Mouse (Mus musculus) neural tube, embryonic 11.5 days (tissue): ENCODE measurements around the gene Uhrf2. TPM values are rescaled to one million over a fixed set of nuclear protein-coding genes. Genes with fewer than 3 reads are reported as not detected.

Experiments
- ATAC-seq: fragments of 200-750 bp; cut with Nextera tagmentation; 2 replicates; pipeline ENCODE4 v1.8.0; 2017; ENCODE audit warnings: moderate number of reproducible peaks, mild to moderate bottlenecking, moderate TSS enrichment, moderate library complexity; ENCODE audit not compliant: insufficient read depth, low FRiP score, low TSS enrichment
- DNase-seq: peaks from one replicate; pipeline ENCODE4 v3.0.0-alpha.2; 2015; ENCODE audit warnings: low spot score
- H3K27ac ChIP-seq: fragments of 300-500 bp; sonication (generic); 2 replicates; pipeline ENCODE4 v1.5.1; 2014; ENCODE audit warnings: low read depth, mild to moderate bottlenecking, low read length
- H3K27me3 ChIP-seq: fragments of 300-500 bp; sonication (generic); 2 replicates; pipeline ENCODE4 v1.6.1; 2014; ENCODE audit warnings: mild to moderate bottlenecking, low read length, mixed read lengths; ENCODE audit not compliant: control insufficient read depth, insufficient read depth
- H3K36me3 ChIP-seq: fragments of 300-500 bp; sonication (generic); 2 replicates; pipeline ENCODE4 v1.6.1; 2014; ENCODE audit warnings: mild to moderate bottlenecking, low read length, moderate library complexity, mixed read lengths; ENCODE audit not compliant: control insufficient read depth, insufficient read depth
- H3K4me1 ChIP-seq: fragments of 300-500 bp; sonication (generic); 2 replicates; pipeline ENCODE4 v1.6.1; 2014; ENCODE audit warnings: low read length, mixed read lengths; ENCODE audit not compliant: control insufficient read depth, insufficient read depth
- H3K4me2 ChIP-seq: fragments of 300-500 bp; sonication (generic); 2 replicates; pipeline ENCODE4 v1.6.1; 2014; ENCODE audit warnings: low read depth, mild to moderate bottlenecking, moderate library complexity
- H3K4me3 ChIP-seq: fragments of 300-500 bp; sonication (generic); 2 replicates; pipeline ENCODE4 v1.5.1; 2014; ENCODE audit warnings: low read depth, low read length
- H3K9ac ChIP-seq: fragments of 300-500 bp; sonication (generic); 2 replicates; pipeline ENCODE4 v1.6.1; 2014; ENCODE audit warnings: mild to moderate bottlenecking, low read length
- H3K9me3 ChIP-seq: fragments of 300-500 bp; sonication (generic); 2 replicates; pipeline ENCODE4 v1.6.1; 2016; ENCODE audit warnings: low read length; ENCODE audit not compliant: control insufficient read depth
- WGBS: fragments of 180-500 bp; shearing (Covaris S2); extraction: QIAGEN DNeasy Blood & Tissue Kit; methylation state at CpG from one replicate; pipeline ENCODE4 v1.1.7; 2014; 5-methylcytosine and 5-hydroxymethylcytosine counted together
- polyA plus RNA-seq: library from polyadenylated mRNA; unstranded; fragments of >200 nt; fragmentation: Nextera tagmentation; extraction: Ambion mirVana; gene quantifications from 2 replicates; pipeline ENCODE4 v1.2.1, GENCODE M21; 2014

The Uhrf2 gene
- polyA plus RNA-seq, 1 experiment from 2014 or later: 79.1 TPM

DNA sequence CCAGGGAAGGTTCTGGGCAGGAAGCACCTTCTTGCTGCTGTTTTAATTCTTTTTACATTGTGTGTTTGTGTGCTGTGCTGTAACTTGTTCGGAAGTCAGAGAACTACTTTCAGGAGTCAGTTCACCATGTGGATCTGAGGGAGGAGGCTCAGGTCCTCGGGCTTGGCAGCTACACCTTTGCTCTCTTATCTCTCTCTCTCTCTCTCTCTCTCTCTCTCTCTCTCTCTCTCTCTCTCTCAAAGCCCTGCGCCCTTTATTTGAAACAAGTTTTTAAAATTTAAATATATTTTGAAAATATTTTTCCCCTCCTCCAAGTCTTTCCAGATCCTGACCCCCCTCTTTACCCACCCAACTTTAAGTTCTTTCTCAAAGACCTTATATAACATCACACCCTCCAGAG is 5.0 kb downstream of the Uhrf2 start:
- Histone ChIP-seq H3K4me3 (no peak overlapping the region), H3K27ac (no peak overlapping the region), H3K9ac (no peak overlapping the region), H3K4me2 (no peak overlapping the region), H3K4me1 (peaks cover 12% of the 10 kb centered on the region; the same call in 1 of the 2 replicates), H3K36me3 (no peaks in the 10 kb centered on the region), H3K9me3 (no peaks in the 10 kb centered on the region), H3K27me3 (no peaks in the 10 kb centered on the region)
- DNase-seq (no peak), ATAC-seq (no peak)
- WGBS: 79% methylated on average over 3 of the region's 3 CpGs

DNA sequence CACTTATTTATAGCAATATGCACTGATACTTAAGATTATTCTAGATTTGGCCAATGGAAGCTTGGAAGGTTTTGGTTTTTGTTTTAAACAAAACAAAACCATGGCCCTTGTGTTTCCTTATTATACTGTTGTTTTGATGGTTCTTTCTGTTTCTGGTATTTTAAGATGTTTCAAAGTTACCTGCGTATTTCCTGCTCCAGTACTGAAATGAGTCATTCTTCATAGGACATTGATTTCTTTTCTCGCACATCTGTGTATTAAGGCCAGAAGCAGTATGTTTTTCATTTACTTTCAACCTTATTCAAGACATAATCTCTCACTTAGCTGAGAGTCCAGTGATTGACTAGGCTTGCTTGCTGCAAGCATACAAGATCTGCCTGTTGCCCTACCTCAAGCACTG is 13.4 kb downstream of the Uhrf2 start:
- Histone ChIP-seq H3K4me3 (no peak overlapping the region), H3K27ac (no peak overlapping the region), H3K36me3 (peaks cover 5% of the 10 kb centered on the region), H3K9ac (no peak overlapping the region), H3K27me3 (no peaks in the 10 kb centered on the region), H3K4me1 (no peaks in the 10 kb centered on the region), H3K4me2 (no peak overlapping the region), H3K9me3 (no peaks in the 10 kb centered on the region)
- ATAC-seq: no peak
- WGBS: 92% methylated on average over 2 of the region's 2 CpGs
- no peak for DNase-seq

DNA sequence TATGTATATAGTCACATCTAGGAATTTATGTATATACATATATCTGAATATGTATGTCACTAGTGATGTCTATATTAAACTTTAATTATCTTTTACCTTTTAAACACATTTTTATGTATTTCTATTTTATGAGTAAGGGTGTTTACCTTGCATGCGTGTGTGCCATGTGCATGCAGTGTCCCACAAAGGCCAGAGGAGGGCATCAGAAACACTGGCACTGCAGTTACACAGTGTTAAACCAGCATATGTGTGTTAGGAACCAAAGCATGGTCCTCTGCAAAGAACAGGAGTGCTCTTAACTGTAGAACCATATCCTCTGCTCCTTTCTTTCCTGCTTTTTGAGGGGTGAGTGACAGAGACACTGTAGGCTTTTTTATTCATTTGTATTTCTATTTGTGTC is 14.3 kb downstream of the Uhrf2 start:
- no peak for ATAC-seq
- DNase-seq: no peak
- Histone ChIP-seq H3K27me3 (no peaks in the 10 kb centered on the region), H3K9ac (no peak overlapping the region), H3K4me1 (no peaks in the 10 kb centered on the region), H3K9me3 (no peaks in the 10 kb centered on the region), H3K27ac (no peak overlapping the region), H3K36me3 (peaks cover 5% of the 10 kb centered on the region), H3K4me2 (no peak overlapping the region), H3K4me3 (no peak overlapping the region)
- 94% methylated on average over 1 of the region's 1 CpGs for WGBS

DNA sequence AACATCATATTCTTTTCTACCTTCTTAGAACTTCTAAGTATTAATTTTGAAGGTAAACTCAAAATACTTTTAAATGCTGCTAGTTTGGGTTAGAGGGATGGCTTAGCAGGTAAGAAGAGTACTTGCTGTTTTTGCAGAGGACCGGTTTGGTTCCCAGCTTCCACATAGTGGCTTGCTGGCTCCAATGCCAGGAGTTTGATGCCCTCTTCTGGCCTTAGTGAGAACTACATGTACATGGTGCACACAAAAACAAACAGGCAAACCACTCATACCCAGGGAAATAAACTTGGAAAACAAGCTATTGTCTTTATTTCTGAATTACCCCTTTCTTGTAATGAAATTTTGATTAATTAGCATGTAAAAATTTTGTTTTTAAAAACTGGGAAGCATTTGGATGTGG is 15.5 kb downstream of the Uhrf2 start:
- Histone ChIP-seq H3K27me3 (no peaks in the 10 kb centered on the region), H3K4me1 (no peaks in the 10 kb centered on the region), H3K36me3 (peaks cover 5% of the 10 kb centered on the region), H3K27ac (no peak overlapping the region), H3K9ac (no peak overlapping the region), H3K4me3 (no peak overlapping the region), H3K9me3 (no peaks in the 10 kb centered on the region), H3K4me2 (no peak overlapping the region)
- DNase-seq: no peak
- WGBS: 64% methylated on average over 1 of the region's 1 CpGs
- ATAC-seq: no peak

DNA sequence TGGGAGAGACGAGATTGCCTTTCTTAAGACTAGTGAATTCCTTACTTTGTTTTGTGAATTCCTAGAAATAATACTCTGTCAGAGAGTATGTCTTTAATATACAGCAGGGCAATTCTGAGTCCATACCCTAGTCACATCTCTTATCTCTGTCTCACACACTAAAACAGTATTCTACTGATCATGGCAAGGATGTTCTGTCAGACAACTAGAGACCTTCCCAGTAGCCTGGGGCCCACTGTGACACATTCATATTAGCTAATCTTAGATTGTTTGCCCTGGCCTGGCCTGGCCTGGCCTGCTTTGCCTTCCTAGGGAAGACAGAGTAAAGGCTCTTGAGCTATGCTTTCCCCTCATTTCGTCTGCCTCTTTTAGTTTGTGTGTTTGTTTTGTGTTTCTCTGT is 20.3 kb downstream of the Uhrf2 start:
- no peak for ATAC-seq
- 81% methylated on average over 2 of the region's 2 CpGs for WGBS
- no peaks in the 10 kb centered on the region; the same call in 1 of the 2 replicates for H3K36me3 ChIP-seq

DNA sequence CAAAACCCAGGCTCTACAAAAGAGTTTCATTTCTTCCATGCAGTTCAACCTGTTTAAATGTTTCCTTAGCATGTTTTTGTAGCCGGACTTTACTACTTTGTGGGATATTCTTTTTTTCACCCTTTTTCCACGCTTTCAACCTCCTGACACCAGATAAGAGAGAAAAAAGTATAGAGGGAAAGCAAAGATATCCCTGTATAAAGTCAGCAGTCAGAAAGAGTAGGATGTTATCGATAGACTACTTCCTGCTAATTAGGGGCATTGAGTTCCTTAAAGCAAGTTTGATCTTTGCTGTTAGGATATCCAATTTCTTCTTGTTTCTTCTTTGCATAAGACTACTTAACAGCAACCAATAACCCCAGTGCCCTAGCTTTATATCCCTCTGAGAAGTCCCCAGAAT is 21.2 kb downstream of the Uhrf2 start:
- no peaks in the 10 kb centered on the region for H3K9me3 ChIP-seq
- H3K4me3 ChIP-seq: no peak overlapping the region
- no peak overlapping the region for H3K4me2 ChIP-seq
- whole genome bisulfite sequencing: 94% methylated on average over 3 of the region's 3 CpGs
- no peak for DNase-seq
- no peak overlapping the region for H3K27ac ChIP-seq
- H3K4me1 ChIP-seq: no peaks in the 10 kb centered on the region
- ATAC-seq: no peak
- no peaks in the 10 kb centered on the region for H3K27me3 ChIP-seq
- no peak overlapping the region for H3K9ac ChIP-seq
- no peaks in the 10 kb centered on the region for H3K36me3 ChIP-seq

More for the DNA sequence above, 20.3 kb downstream of the Uhrf2 start:
- Histone ChIP-seq H3K9ac (no peak overlapping the region), H3K4me1 (no peaks in the 10 kb centered on the region), H3K4me3 (no peak overlapping the region), H3K4me2 (no peak overlapping the region), H3K27ac (no peak overlapping the region), H3K9me3 (no peaks in the 10 kb centered on the region), H3K27me3 (no peaks in the 10 kb centered on the region)
- DNase-seq: no peak

DNA sequence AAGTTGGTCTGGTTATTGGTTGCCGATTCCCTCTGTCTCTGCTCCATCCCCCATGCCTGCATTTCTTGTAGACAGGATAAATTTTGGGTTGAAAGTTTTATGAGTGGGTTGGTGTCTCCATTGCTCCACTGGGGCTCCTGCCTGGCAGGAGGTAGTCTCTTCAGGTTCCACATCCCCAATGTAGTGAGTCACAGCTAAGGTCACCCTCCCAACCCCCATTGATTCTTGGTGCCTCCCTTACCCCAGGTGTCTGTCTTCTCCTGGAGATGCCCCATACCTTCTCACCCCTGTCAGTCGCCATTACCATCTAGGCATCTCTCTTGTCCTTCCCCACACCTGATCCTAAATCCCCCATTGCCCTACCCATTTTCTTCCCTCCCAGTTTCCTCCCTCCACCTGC is 23.9 kb downstream of the Uhrf2 start:
- H3K9ac ChIP-seq: no peak overlapping the region
- DNase-seq (no peak), ATAC-seq (no peak)
- H3K27ac ChIP-seq: no peak overlapping the region
- WGBS: 93% methylated on average over 2 of the region's 2 CpGs
- no peaks in the 10 kb centered on the region for H3K4me1 ChIP-seq
- H3K4me2 ChIP-seq: no peak overlapping the region
- no peaks in the 10 kb centered on the region for H3K36me3 ChIP-seq
- no peaks in the 10 kb centered on the region for H3K27me3 ChIP-seq
- no peak overlapping the region for H3K4me3 ChIP-seq
- H3K9me3 ChIP-seq: no peaks in the 10 kb centered on the region

DNA sequence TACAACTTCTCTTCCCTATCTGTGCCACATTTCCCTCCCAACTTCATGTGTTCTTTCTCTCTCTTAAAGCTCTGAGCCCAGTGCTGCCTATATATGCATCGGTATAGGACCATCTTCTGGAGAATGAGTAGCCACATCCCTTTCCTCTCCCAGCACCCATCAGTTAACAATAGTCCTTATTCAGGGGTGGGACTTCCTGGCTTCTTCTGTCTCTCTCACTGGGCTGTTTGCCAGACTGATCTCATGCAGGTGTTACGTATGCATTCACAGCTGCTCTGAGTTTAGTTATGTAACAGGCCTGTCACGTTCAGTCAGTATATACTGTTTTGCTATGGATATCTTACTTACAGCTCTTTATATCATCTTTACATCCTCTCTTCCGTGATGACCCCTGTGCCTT is 35.5 kb downstream of the Uhrf2 start:
- DNase-seq: no peak
- H3K4me2 ChIP-seq: no peak overlapping the region
- H3K27me3 ChIP-seq: no peaks in the 10 kb centered on the region
- no peaks in the 10 kb centered on the region for H3K9me3 ChIP-seq
- no peak overlapping the region for H3K4me3 ChIP-seq
- ATAC-seq: no peak
- H3K36me3 ChIP-seq: no peaks in the 10 kb centered on the region
- no peak overlapping the region for H3K9ac ChIP-seq
- WGBS: 89% methylated on average over 4 of the region's 4 CpGs
- H3K4me1 ChIP-seq: no peaks in the 10 kb centered on the region
- H3K27ac ChIP-seq: no peak overlapping the region

DNA sequence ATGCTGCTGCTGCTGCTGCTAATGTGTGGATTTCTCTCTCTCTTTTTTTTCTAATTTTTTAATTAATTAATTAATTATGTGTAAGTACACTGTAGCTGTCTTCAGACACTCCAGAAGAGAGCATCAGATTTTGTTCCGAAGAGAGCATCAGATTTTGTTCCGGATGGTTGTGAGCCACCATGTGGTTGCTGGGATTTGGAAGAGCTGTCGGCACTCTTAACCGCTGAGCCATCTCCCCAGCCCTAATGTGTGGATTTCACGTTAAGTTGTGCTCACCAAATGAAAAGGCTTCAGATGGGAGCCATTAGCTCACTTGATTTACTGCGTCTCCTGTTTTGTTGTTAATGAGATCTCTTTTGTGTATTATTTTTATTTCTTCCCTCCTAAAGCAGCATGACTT is 59.9 kb downstream of the Uhrf2 start:
- Histone ChIP-seq H3K36me3 (peaks cover 17% of the 10 kb centered on the region), H3K9me3 (no peaks in the 10 kb centered on the region), H3K9ac (no peak overlapping the region), H3K4me1 (no peaks in the 10 kb centered on the region), H3K27me3 (no peaks in the 10 kb centered on the region), H3K4me2 (no peak overlapping the region), H3K4me3 (no peak overlapping the region), H3K27ac (no peak overlapping the region)
- no peak for ATAC-seq
- 66% methylated on average over 6 of the region's 6 CpGs for WGBS
- DNase-seq: no peak
